Mouse (Mus musculus): ENCODE measurements at regions not wholly inside any gene's neighbourhood (a gene's known extent, or its start where the extent isn't known, plus 50 kb on each side); places are given as distances from the start of the nearest gene placed in this dataset.

DNA sequence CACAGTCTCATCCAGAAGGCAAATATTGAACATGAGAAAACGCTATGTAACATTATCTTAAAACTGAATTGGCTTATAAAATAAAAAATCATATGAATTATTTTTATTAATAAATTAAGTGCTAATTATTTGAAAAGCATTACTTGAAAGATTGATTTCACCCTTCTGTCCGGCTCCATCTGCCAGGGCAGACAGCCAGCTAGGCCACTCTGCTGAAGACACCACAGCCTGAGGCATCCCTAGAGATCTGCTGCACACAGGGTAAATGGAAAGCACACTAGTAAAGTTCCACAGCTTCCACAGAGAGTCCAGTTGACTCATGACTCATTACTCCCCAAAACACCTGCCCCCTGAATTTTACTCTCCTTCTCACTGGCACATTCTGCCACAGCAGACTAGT, 1283.2 kb upstream of the Gje1 start:
- TF ChIP-seq CTCF (IDR thresholded peaks at IDR 0.05; ENCODE audit: borderline replicate concordance, extremely low read depth, insufficient read depth, insufficient read length) (no peak), POLR2A (IDR thresholded peaks at IDR 0.05; ENCODE audit: borderline replicate concordance, extremely low read depth, insufficient read depth, insufficient read length, poor library complexity, severe bottlenecking) (no peak)

All from brain, embryonic 14.5 days (tissue).